Mouse (Mus musculus): Measurements from ENCODE around the gene Ulk2. TPM values are rescaled to one million over a fixed set of nuclear protein-coding genes. Genes with fewer than 3 reads are reported as not detected.
"Not testable (repeated sequence)": the region's sequence is repeated elsewhere in the genome, so short reads cannot be mapped to it uniquely, and the experiment has no call there.

Ulk2 gene
- polyA plus RNA-seq, 2 experiments, result 24.7 to 32.3 TPM

DNA sequence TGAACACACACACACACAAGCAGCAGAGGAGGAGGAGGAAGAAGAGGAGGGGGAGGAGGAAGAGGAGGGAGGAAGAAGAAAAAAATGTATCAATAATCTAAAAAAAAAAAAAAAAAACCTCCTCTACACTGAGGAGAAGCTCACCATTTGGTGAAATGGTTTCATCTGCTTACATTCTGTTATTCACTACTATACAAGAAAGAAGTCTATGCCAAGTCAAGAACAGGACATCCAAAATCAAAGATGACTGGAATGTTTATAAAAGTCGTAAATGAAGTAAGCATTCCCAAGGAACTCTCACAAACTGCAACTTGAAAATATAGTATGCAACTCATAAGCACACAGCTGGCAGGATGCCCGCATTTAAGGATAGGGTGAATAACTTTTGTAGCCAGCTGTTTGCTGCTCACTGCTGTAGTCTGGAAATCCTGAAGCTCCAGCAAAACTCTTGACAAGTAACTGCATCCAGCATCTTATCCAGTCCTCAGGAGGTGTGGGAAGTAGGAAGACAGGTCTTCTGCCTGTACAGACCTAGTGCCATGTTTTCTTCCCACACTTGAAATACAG is 46.2 kb downstream of the Ulk2 start:
- H3K27ac ChIP-seq (replicated peaks; ENCODE audit: low read depth, low read length), result no peak overlapping the region
- peaks cover 62% of the 10 kb centered on the region for H3K36me3 ChIP-seq (ENCODE audit: control insufficient read depth, insufficient read depth, low read length)
- no peaks in the 10 kb centered on the region for H3K9me3 ChIP-seq (ENCODE audit: control insufficient read depth, low read length)
- H3K4me3 ChIP-seq (replicated peaks; ENCODE audit: low read length), result no peak overlapping the region
- 67% methylated on average over 2 of the region's 2 CpGs for WGBS
- no peak for TF ChIP-seq POLR2A (IDR thresholded peaks at IDR 0.05; ENCODE audit: borderline replicate concordance, extremely low read depth, insufficient read depth, insufficient read length)
- H3K4me1 ChIP-seq (ENCODE audit: control insufficient read depth, insufficient read depth, low read length), result 0 out of 2 replicates have a peak, but pooled peaks cover 3% of the 10 kb centered on the region
- H3K27me3 ChIP-seq (ENCODE audit: control insufficient read depth, insufficient read depth, low read length), result no peaks in the 10 kb centered on the region
- DNase-seq (ENCODE audit: low spot score) (peak; percentile 48), ATAC-seq (ENCODE audit: low FRiP score, low read depth) (no peak)
- no peak overlapping the region for H3K4me2 ChIP-seq (replicated peaks; ENCODE audit: low read depth, low read length, severe bottlenecking)
- no peak overlapping the region for H3K9ac ChIP-seq (ENCODE audit: low read depth, low read length, severe bottlenecking)

GRCm38 (mm10) chr11:61793441-61793840 is 61.4 kb downstream of the Ulk2 start:
- no peak for TF ChIP-seq POLR2A (IDR thresholded peaks at IDR 0.05; ENCODE audit: borderline replicate concordance, extremely low read depth, insufficient read depth, insufficient read length)
- 65% methylated on average over 1 of the region's 1 CpGs for WGBS
- Histone ChIP-seq H3K4me2 (replicated peaks; ENCODE audit: low read depth, low read length, severe bottlenecking) (no peak overlapping the region), H3K36me3 (ENCODE audit: control insufficient read depth, insufficient read depth, low read length) (peaks cover 60% of the 10 kb centered on the region), H3K9me3 (ENCODE audit: control insufficient read depth, low read length) (no peaks in the 10 kb centered on the region), H3K4me3 (replicated peaks; ENCODE audit: low read length) (no peak overlapping the region), H3K27ac (replicated peaks; ENCODE audit: low read depth, low read length) (no peak overlapping the region), H3K27me3 (ENCODE audit: control insufficient read depth, insufficient read depth, low read length) (no peaks in the 10 kb centered on the region), H3K4me1 (ENCODE audit: control insufficient read depth, insufficient read depth, low read length) (no peaks in the 10 kb centered on the region), H3K9ac (ENCODE audit: low read depth, low read length, severe bottlenecking) (no peak overlapping the region)
- ATAC-seq (ENCODE audit: low FRiP score, low read depth) (no peak), DNase-seq (ENCODE audit: low spot score) (no peak)

DNA sequence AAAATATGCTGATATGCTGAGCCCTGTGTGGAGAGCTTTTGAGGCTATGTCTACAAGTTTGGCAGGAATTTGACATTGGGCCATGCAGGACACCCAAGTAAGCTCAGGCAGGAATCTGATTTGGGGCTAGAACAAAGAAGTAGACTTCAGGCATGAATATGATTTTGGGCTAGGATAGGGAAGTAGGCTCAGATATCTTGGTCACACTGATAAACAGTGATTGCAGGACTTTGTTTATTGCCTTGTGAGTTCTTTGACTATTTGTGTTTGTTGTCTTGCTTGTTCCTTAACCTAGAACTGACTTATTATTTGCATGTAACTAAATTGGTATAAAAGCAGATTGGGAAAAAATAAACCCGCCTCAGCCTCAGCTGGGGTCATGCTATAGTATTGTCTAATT is 66.3 kb downstream of the Ulk2 start:
- H3K4me1 ChIP-seq (ENCODE audit: control insufficient read depth, insufficient read depth, low read length), result no peaks in the 10 kb centered on the region
- H3K27me3 ChIP-seq (ENCODE audit: control insufficient read depth, insufficient read depth, low read length), result no peaks in the 10 kb centered on the region
- no peak overlapping the region for H3K9ac ChIP-seq (ENCODE audit: low read depth, low read length, severe bottlenecking)
- ATAC-seq (ENCODE audit: low FRiP score, low read depth) (no peak), DNase-seq (ENCODE audit: low spot score) (no peak)
- H3K36me3 ChIP-seq (ENCODE audit: control insufficient read depth, insufficient read depth, low read length), result peaks cover 64% of the 10 kb centered on the region
- no peak for TF ChIP-seq POLR2A (IDR thresholded peaks at IDR 0.05; ENCODE audit: borderline replicate concordance, extremely low read depth, insufficient read depth, insufficient read length)
- no peak overlapping the region for H3K27ac ChIP-seq (replicated peaks; ENCODE audit: low read depth, low read length)
- no peak overlapping the region for H3K4me2 ChIP-seq (replicated peaks; ENCODE audit: low read depth, low read length, severe bottlenecking)
- WGBS, result 97% methylated on average over 1 of the region's 1 CpGs
- no peaks in the 10 kb centered on the region for H3K9me3 ChIP-seq (ENCODE audit: control insufficient read depth, low read length)
- H3K4me3 ChIP-seq (replicated peaks; ENCODE audit: low read length), result no peak overlapping the region

DNA sequence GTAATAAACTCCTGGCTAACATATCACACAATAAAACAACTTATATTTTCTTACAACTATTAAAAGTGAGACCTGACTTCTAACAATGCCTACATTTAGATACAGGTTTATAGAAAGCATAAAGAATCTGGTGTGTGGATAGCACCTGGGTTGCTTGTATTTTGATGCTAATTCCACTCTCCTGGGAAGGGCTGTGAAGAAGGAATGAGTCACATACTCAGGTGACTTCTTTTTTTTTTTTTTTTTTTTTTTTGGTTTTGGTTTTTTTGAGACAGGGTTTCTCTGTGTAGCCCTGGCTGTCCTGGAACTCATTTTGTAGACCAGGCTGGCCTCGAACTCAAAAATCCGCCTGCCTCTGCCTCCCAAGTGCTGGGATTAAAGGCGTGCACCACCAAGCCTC is 72.3 kb downstream of the Ulk2 start:
- H3K36me3 ChIP-seq (ENCODE audit: control insufficient read depth, insufficient read depth, low read length), result peaks cover 65% of the 10 kb centered on the region

DNA sequence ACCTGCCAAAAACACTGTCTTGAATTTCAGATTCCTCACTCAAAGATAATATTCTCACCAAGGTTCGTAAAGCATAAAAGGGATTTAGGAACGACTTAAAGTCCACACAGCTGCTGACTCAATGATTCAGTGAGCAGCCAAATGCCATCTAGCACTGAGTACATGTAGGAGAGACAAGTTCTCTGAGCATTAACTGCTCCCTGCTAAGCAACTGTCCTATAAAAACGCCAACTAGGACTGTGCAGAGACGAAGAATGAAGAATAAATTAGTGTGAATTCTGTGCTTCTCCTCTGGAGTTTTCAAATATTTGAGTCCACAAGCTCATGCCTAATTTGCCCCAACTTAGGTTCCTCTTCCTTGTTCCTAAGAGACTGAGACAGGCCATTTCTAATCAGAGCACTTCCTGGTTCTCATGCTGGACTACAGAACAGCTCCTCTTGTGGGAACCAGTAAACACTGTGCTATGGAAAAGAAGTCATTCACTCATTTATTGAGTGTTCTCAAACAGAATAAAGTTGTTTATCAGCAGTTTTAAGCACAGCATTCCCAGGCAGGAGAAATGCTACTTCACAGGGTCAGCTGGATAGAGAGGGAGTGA is 80.2 kb downstream of the Ulk2 start:
- H3K9me3 ChIP-seq (ENCODE audit: control insufficient read depth, low read length), result no peaks in the 10 kb centered on the region
- H3K4me3 ChIP-seq (replicated peaks; ENCODE audit: low read length), result no peak overlapping the region
- ATAC-seq (ENCODE audit: low FRiP score, low read depth) (no peak), DNase-seq (ENCODE audit: low spot score) (no peak)
- no peak for TF ChIP-seq POLR2A (IDR thresholded peaks at IDR 0.05; ENCODE audit: borderline replicate concordance, extremely low read depth, insufficient read depth, insufficient read length)
- no peak overlapping the region for H3K9ac ChIP-seq (ENCODE audit: low read depth, low read length, severe bottlenecking)
- 82% methylated on average over 4 of the region's 4 CpGs for WGBS
- H3K27ac ChIP-seq (replicated peaks; ENCODE audit: low read depth, low read length), result no peak overlapping the region
- H3K27me3 ChIP-seq (ENCODE audit: control insufficient read depth, insufficient read depth, low read length), result no peaks in the 10 kb centered on the region
- no peak overlapping the region for H3K4me2 ChIP-seq (replicated peaks; ENCODE audit: low read depth, low read length, severe bottlenecking)
- H3K4me1 ChIP-seq (ENCODE audit: control insufficient read depth, insufficient read depth, low read length), result no peaks in the 10 kb centered on the region
- H3K36me3 ChIP-seq (ENCODE audit: control insufficient read depth, insufficient read depth, low read length), result peaks cover 44% of the 10 kb centered on the region

More for the DNA sequence above, 72.3 kb downstream of the Ulk2 start:
- H3K9ac ChIP-seq (ENCODE audit: low read depth, low read length, severe bottlenecking); H3K27me3 ChIP-seq (ENCODE audit: control insufficient read depth, insufficient read depth, low read length); H3K9me3 ChIP-seq (ENCODE audit: control insufficient read depth, low read length); H3K4me2 ChIP-seq (replicated peaks; ENCODE audit: low read depth, low read length, severe bottlenecking); H3K4me1 ChIP-seq (ENCODE audit: control insufficient read depth, insufficient read depth, low read length); DNase-seq (ENCODE audit: low spot score); ATAC-seq (ENCODE audit: low FRiP score, low read depth); H3K4me3 ChIP-seq (replicated peaks; ENCODE audit: low read length); H3K27ac ChIP-seq (replicated peaks; ENCODE audit: low read depth, low read length): not testable (repeated sequence)
- 92% methylated on average over 3 of the region's 3 CpGs for WGBS

Measured in limb, embryonic 14.5 days (tissue).